Mouse (Mus musculus) hindbrain, embryonic 10.5 days (tissue): ENCODE data around the gene Fhod1. TPM values are rescaled to one million over a fixed set of nuclear protein-coding genes. Genes with fewer than 3 reads are reported as not detected.

Source experiments
- DNase-seq: peaks from one replicate; pipeline ENCODE4 v3.0.0-alpha.2; 2017; ENCODE audit warnings: low spot score
- H3K27ac ChIP-seq: fragments of 300-500 bp; sonication (generic); 2 replicates; pipeline ENCODE4 v1.5.1; 2016; ENCODE audit warnings: mild to moderate bottlenecking, moderate library complexity
- H3K27me3 ChIP-seq: fragments of 300-500 bp; sonication (generic); 2 replicates; pipeline ENCODE4 v1.6.1; 2016; ENCODE audit warnings: mild to moderate bottlenecking; ENCODE audit not compliant: poor library complexity, insufficient read depth, severe bottlenecking
- H3K36me3 ChIP-seq: fragments of 300-500 bp; sonication (generic); 2 replicates; pipeline ENCODE4 v1.6.1; 2016; ENCODE audit warnings: mild to moderate bottlenecking, moderate library complexity
- H3K4me1 ChIP-seq: fragments of 300-500 bp; sonication (generic); replicated peaks from 2 replicates; pipeline ENCODE4 v1.6.1; 2016; ENCODE audit warnings: mild to moderate bottlenecking
- H3K4me3 ChIP-seq: fragments of 300-500 bp; sonication (generic); 2 replicates; pipeline ENCODE4 v1.5.1; 2016; ENCODE audit warnings: mild to moderate bottlenecking, moderate library complexity
- H3K9me3 ChIP-seq: fragments of 300-500 bp; sonication (generic); 2 replicates; pipeline ENCODE4 v1.6.1; 2016; ENCODE audit warnings: mild to moderate bottlenecking, moderate library complexity
- WGBS: fragments of 180-500 bp; shearing (Covaris S2); methylation state at CpG from one replicate; pipeline ENCODE4 v1.1.7; 2016; 5-methylcytosine and 5-hydroxymethylcytosine counted together
- microRNA counts: library from miRNA; unstranded; fragments of <30 nt; microRNA quantifications from one replicate; lab custom pipeline; 2017
- polyA plus RNA-seq: library from polyadenylated mRNA; unstranded; fragments of >200 nt; fragmentation: Nextera tagmentation; extraction: Ambion mirVana; gene quantifications from 2 replicates; pipeline ENCODE4 v1.2.1, GENCODE M21; 2016

Fhod1 gene
- polyA plus RNA-seq, 1 experiment from 2014 or later, result 2.8 TPM

GRCm38 (mm10) chr8:105283074-105283473 is 64.7 kb downstream of the Fhod1 start:
- Histone ChIP-seq H3K27ac (no peak overlapping the region), H3K36me3 (peaks cover 56% of the 10 kb centered on the region), H3K27me3 (peaks cover 81% of the 10 kb centered on the region), H3K4me1 (peaks cover 36% of the 10 kb centered on the region), H3K9me3 (no peaks in the 10 kb centered on the region), H3K4me3 (no peak overlapping the region)
- DNase-seq, result no peak
- 24% methylated on average over 23 of the region's 23 CpGs for WGBS

GRCm38 (mm10) chr8:105282239-105282638 is 65.5 kb downstream of the Fhod1 start:
- no peak overlapping the region for H3K27ac ChIP-seq
- H3K4me3 ChIP-seq, result no peak overlapping the region
- peaks cover 89% of the 10 kb centered on the region for H3K27me3 ChIP-seq
- H3K4me1 ChIP-seq, result peaks cover 29% of the 10 kb centered on the region
- DNase-seq, result no peak
- 84% methylated on average over 4 of the region's 4 CpGs for WGBS
- no peaks in the 10 kb centered on the region for H3K9me3 ChIP-seq
- peaks cover 56% of the 10 kb centered on the region for H3K36me3 ChIP-seq

- DNase-seq, result no peak
- Histone ChIP-seq H3K4me3 (no peak overlapping the region), H3K9me3 (no peaks in the 10 kb centered on the region), H3K27me3 (peaks cover 93% of the 10 kb centered on the region), H3K4me1 (peaks cover 28% of the 10 kb centered on the region), H3K36me3 (peaks cover 56% of the 10 kb centered on the region), H3K27ac (no peak overlapping the region)
- whole genome bisulfite sequencing, result 91% methylated on average over 12 of the region's 12 CpGs
Observed at GRCm38 (mm10) chr8:105281821-105282220, 65.9 kb downstream of the Fhod1 start.

- H3K4me3 ChIP-seq, result no peak overlapping the region
- no peak overlapping the region for H3K27ac ChIP-seq
- 60% methylated on average over 3 of the region's 3 CpGs for WGBS
- peaks cover 34% of the 10 kb centered on the region for H3K4me1 ChIP-seq
- no peak for DNase-seq
- no peaks in the 10 kb centered on the region for H3K9me3 ChIP-seq
- H3K27me3 ChIP-seq, result peaks cover 97% of the 10 kb centered on the region
- H3K36me3 ChIP-seq, result peaks cover 51% of the 10 kb centered on the region
Observed at GRCm38 (mm10) chr8:105280567-105280966, 67.2 kb downstream of the Fhod1 start.

MicroRNAs encoded within 50 kb of the gene (microRNA counts, 519-probe panel; counts per million panel counts)
- 1,255 counts per million, percentile 77 among the panel's probes with 10 or more counts for microRNA mmu-miR-328 (lab: Ali Mortazavi, UCI)

Other genes starting within 250 kb of the Fhod1 start
- gene Ces4a, start 216.2 kb downstream of the Fhod1 start, polyA plus RNA-seq, result not detected in 2 replicates
- gene Cbfb, start 177.3 kb downstream of the Fhod1 start, polyA plus RNA-seq, result 42.1 and 54.9 TPM in 2 replicates
- 27.0 and 27.1 TPM in 2 replicates for gene D230025D16Rik, start 122.8 kb downstream of the Fhod1 start, polyA plus RNA-seq
- 2.6 and 3.3 TPM in 2 replicates for gene B3gnt9, start 92.8 kb downstream of the Fhod1 start, polyA plus RNA-seq
- 15.4 and 16.3 TPM in 2 replicates for gene Tradd, start 83.3 kb downstream of the Fhod1 start, polyA plus RNA-seq
- gene Fbxl8, start 83.3 kb downstream of the Fhod1 start, polyA plus RNA-seq, result 1.0 and 1.6 TPM in 2 replicates
- 0.09 and 0.20 TPM in 2 replicates for gene Hsf4, start 78.2 kb downstream of the Fhod1 start, polyA plus RNA-seq
- gene Nol3, start 71.8 kb downstream of the Fhod1 start, polyA plus RNA-seq, result 1.2 and 2.1 TPM in 2 replicates
- gene 4931428F04Rik, start 58.1 kb downstream of the Fhod1 start, polyA plus RNA-seq, result 26.5 and 43.8 TPM in 2 replicates
- gene Exoc3l, start 51.9 kb downstream of the Fhod1 start, polyA plus RNA-seq, result 12.4 and 15.2 TPM in 2 replicates
- 120 and 128 TPM in 2 replicates for gene E2f4, start 50.3 kb downstream of the Fhod1 start, polyA plus RNA-seq
- 2.1 and 2.9 TPM in 2 replicates for gene Elmo3, start 42.4 kb downstream of the Fhod1 start, polyA plus RNA-seq
- 1.2 and 1.3 TPM in 2 replicates for gene Lrrc29, start 21.7 kb downstream of the Fhod1 start, polyA plus RNA-seq
- 110 and 113 TPM in 2 replicates for gene Tmem208, start 21.6 kb downstream of the Fhod1 start, polyA plus RNA-seq
- 4.1 and 4.3 TPM in 2 replicates for gene Slc9a5, start 890 bp upstream of the Fhod1 start, polyA plus RNA-seq
- gene Plekhg4, start 25.3 kb upstream of the Fhod1 start, polyA plus RNA-seq, result 0.52 and 0.75 TPM in 2 replicates
- gene Kctd19, start 65.5 kb upstream of the Fhod1 start, polyA plus RNA-seq, result 0.12 TPM in 1 of 2 replicates, not detected in the other
- gene Lrrc36, start 65.6 kb upstream of the Fhod1 start, polyA plus RNA-seq, result 1.8 and 2.5 TPM in 2 replicates
- gene Tppp3, start 123.6 kb upstream of the Fhod1 start, polyA plus RNA-seq, result 131 and 243 TPM in 2 replicates
- gene Zdhhc1, start 148.9 kb upstream of the Fhod1 start, polyA plus RNA-seq, result 23.3 and 29.2 TPM in 2 replicates
- 24.1 and 36.7 TPM in 2 replicates for gene Hsd11b2, start 170.8 kb upstream of the Fhod1 start, polyA plus RNA-seq
- 90.8 and 119 TPM in 2 replicates for gene Atp6v0d1, start 218.1 kb upstream of the Fhod1 start, polyA plus RNA-seq